Mouse (Mus musculus): ENCODE results near the gene Crocc.

Gene Crocc

GRCm38 (mm10) chr4:141066709-141067515 lies 6.6 kb upstream of the Crocc start:
- DNase-seq = peak; percentile 83

DNA sequence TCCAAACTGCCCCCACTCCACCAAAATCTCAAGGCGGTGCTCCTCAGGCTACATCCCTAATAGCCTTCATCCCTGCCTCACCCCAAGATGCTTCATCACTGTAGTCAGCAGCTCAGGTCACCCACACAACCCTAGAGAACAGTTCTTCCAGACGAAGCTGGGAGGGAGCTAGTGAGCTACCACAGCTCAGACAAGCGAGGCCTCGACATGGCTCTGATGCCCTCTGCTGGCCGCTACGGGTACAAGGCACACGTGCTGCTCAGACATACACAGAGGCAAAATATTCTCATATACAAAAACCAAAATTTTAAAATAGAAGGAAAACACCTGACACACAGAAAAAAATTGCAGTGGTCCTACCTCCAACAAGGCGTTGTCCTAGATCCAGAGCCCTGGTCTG lies 4.8 kb upstream of the Crocc start:
- DNase-seq = peak; percentile 83

- DNase-seq = no peak
Measured at GRCm38 (mm10) chr4:141064104-141064659, 3.8 kb upstream of the Crocc start.

DNA sequence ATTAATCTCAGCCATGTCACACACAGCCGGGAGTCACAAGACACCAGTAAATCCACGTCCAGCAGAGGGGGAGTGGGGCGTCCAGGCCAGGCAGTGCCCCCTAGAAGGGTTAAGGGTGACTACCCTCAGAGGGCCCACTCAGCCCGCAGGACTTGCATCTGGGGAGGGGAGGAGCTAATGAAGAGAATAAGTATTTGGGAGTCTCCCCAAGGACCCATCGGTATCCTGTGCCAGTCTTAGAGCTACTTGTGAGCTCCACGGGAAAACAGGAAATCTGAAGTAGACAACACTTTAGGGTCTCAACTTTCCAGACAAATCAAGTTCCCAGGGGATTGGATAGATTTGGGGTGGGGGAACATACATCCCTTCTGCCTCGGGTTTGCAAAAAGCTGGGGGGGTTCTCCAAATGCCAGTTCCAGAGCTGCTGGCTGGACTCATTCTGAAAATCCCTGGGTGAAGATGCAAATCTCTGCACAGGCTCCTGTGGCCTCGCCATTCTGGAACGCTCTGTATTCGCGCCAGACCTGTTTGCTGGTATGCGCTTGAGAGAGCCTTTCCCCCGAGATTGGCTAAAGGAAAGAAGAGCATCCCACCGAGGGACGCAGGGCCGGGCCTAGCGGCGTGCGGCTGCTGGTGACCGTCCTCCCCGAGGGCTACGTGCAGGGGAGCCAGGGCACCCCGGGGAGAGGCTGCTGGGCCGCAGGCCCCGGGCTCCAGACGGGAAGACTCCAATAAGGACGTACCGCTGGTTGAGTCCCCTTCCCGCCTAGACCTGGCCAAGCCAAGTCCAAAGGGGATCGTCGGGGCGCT lies 529 bp downstream of the Crocc start:
- no peak for DNase-seq

DNA sequence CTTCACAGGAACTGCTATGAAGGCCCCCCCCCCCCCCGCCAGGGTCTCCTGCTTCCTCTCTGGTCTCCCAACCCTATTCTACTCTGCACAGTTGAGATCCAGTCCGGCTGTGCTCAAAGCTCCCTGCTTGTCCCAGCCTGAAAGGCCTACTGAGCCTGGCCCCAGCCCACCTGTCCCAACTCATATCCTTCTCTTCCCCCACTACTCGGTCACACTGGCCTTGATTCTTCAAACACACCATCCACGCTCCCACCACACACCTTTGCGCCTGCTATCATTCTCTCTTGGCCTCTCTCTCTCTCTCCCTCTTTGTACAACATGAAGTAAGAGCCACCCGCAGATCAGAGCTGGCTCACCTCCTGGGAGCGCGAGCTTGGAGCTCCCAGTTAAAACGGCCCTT lies 1.5 kb downstream of the Crocc start:
- no peak for DNase-seq

DNA sequence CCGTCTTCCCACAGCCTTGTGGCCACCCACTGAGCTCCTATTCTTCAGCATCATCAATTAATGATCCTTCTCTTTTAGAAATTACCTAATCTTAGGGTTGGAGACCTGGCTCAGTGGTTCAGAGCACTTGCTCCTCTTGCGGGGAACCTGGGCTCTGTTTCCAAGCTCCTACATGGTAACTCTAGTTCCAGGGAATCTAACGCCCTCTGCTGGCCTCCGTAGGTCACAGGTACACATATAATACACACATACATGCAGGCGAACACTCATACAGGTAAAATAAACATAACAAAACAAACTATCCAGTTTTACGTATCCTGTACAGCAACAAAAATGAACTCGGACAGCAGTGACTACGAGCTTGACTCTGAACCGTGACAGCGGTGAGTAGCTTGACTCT lies 3.4 kb downstream of the Crocc start:
- no peak for DNase-seq

DNA sequence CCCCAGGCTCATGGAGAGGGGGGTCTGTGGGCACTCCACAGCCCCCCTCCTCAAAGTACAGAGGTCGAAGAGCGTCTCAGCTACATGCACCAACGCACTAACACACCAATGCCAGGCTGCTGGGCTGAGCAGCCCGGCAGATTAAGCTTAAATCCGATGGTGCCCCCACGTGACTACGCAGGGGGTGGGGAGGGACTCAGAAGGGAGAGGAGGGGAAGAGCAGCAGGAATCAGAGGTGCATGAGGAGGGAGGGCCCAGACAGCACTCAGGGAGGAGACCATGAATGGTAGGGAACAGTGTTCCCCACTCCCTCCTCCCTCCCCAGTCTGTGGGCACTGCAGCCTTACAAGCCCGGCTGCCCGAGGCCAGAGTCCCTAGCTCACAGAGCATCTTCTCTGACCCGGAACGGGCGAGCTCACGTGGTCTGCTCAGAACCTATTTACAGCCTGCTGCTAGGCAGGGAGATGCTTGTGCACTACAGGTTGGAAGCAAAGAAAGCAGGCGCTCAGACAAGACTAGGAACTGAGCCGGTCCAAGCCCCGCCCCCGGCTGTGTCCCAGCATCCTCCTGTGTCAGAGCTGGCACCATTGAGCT lies 6.7 kb downstream of the Crocc start:
- peak; percentile 92 for DNase-seq

GRCm38 (mm10) chr4:141053138-141053537 lies 7.2 kb downstream of the Crocc start:
- DNase-seq = peak; percentile 70

DNA sequence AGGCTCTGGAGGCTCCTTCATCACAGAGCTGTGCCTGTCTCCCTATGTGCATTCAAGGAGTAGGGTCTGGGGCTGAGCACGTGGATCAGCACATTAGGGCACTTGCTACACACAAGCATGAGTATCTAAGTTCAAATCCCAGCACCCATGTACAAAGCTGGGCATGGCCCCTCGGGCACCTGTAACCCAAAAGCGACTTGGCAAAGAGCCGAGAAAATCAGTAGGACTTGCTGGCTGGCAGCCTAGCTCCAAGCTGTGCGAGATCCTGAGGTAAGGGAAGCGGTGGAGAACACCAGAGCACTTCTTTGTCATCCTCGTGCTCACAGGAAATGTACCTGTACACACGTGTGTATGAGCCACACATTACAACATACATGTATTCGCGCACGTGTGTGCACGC lies 7.9 kb downstream of the Crocc start:
- DNase-seq = peak; percentile 43

DNA sequence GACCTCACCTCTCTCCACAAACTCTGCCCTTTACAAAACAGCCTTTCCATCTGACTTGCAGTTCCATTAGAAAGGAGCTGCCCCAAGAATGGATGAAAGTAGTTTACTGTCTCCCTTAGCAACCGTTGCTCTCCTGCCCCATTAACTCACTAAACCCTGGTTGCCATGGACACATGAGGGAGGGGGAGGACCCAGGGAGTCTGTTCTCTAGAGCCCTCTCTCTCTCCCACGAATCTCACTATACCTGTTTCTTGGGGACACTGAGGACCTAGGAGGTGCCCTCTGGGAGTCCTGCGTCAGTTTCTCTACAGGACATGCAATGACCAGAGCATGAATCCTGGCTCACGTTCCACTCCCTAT lies 10.9 kb downstream of the Crocc start:
- no peak for DNase-seq

DNA sequence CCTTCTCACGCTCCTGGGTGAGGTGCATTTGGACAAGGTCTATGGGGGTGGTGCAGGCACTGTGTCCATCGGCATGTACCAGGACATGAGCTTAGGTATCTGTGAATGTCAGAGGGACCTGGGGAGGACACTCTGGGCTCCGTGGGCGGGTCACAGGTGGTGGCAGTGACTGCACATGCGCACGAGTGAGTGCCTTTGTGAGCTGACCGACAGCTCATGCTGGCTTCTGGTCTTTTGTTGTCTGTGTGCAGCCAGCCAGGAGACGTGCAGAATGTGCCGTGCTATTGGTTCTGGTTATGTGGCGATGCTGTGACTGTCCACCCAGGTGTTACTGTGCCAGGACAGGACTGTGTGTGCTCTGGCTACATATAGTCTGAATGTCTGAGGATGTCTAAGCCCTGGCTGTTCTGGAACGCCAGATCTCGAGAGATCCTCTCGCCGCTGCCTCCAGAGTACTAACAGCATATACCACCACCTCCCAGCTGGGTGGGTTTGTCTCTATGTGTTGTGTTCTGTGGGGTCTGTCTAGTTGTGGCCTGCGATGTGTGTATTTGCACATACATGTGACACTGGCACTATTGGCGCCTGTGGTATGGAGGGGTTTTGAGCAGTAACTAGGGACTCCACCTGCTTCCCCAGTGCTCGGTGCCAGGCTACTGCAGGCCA lies 11.4 kb downstream of the Crocc start:
- no peak for DNase-seq

DNA sequence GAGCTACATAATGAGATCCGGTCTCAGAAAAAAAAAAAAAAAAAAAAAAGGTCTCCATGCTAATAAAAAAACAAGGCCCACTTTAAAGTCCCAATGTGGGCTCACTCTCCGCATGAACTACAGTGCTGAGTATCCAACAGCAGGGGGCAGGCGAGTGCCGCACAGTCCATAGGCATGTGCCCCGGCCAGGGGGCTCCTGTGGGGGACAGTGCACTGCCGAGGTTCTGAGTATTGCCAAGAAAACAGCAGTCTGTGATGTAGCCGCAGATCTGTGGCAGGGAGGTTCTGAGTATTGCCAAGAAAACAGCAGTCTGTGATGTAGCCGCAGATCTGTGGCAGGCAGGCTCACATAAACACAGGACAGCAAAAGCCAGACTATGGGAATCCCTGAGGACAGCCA lies 15.5 kb downstream of the Crocc start:
- peak; percentile 63 for DNase-seq

- no peak for DNase-seq
Measured at GRCm38 (mm10) chr4:141041117-141041516, 19.2 kb downstream of the Crocc start.

GRCm38 (mm10) chr4:141033606-141034549 lies 26.5 kb downstream of the Crocc start:
- DNase-seq = peak; percentile 72

GRCm38 (mm10) chr4:141031733-141032132 lies 28.6 kb downstream of the Crocc start:
- DNase-seq = peak; percentile 77

DNA sequence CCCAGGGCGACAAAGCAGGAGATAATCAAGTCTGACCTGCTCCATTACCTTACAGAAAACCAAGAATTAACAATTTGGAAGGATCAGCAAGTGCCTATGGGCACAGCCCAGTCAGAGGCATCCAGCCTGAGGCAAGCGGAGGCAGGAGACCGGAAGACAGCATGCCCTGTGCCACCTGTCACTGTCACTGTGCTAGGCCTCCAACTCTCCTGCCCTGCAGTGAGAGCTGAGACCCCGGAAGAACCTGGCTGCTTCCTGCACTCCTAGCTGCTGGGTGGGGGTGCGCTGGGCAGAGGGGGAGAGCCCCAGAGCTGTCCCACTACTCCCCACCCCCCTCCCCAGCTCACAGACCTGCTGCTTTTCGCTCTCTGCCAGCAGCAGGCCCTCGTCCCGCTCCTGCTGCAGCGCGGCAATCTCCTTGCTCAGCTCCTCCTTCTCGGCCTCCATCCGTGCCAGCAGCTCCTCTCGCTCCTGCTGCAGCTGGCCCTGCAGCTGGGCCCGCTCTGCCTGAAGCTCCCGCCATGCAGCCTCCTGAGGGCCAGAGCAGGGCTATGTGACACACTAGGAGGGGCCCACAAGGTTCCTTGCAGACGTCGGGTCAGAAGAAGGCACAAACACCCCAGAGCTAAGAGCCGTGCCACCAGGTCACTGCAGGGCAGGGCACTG lies 29.7 kb downstream of the Crocc start:
- DNase-seq = no peak

- no peak for DNase-seq
Measured at GRCm38 (mm10) chr4:141024992-141025391, 35.4 kb downstream of the Crocc start.

DNA sequence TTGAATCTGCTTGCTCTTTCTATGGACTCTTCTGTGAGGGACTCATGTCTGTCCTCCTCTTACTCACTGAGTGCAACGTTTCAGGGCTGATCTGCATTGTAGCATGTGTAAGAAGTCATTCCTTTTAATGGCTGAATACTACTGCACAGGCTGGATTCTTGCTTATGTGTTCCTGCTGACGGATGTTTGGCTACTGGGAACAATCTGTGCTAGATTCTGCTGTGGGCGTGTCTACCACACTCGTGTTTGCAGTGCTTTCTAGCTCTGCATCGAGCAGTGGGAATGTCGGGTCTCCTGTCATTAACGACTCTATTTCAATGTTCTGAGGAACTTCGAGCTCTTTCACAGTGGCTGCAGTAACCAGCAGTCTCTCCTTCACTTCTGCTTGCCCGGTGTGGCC lies 36.3 kb downstream of the Crocc start:
- DNase-seq = no peak

GRCm38 (mm10) chr4:141021614-141021929 lies 38.8 kb downstream of the Crocc start:
- no peak for DNase-seq

DNA sequence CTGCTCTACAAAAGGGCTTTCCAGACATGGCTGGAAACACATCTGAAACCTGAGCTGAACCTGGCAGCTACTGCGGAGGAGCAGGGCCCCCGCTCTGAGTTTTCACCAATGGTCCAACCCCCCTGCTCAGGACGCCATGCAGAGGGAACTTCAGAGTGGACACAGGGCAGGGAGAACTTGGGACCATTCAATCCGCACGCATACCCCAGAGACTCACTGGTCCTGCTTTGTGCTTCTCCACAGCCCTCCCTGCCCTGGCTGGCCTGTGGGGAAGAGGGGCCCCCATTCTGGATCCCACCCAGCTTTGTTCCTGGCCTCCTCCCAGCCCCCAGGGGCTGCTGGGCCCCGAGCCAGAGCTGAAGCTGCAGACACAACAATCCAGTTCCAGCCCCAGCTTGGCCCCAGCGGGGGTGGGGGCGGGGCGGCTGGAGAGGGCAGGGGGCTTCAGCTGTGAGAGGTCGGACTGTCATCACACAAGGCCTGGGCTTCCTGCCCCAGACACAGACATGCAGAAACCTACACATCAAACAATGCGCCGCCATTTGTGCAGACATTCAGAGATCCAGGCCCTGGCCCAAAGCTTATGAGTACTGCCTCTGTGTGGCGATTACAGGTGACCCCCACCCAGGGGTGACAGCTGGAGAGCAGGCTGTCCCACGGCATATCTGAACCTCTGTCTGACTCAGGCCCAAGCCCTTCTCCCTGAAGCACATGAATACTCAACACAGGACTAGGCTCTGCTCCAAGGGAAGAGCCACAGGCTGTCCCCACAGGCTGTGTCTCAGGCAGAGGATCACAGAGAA lies 39.3 kb downstream of the Crocc start:
- no peak for DNase-seq

GRCm38 (mm10) chr4:141020220-141020619 lies 40.1 kb downstream of the Crocc start:
- DNase-seq = no peak

Data from kidney, adult 18-20 months (tissue).